Mouse (Mus musculus) granulocyte monocyte progenitor cell, adult 5-6 weeks (primary cell): Measurements from ENCODE around the gene Prps1l3. TPM values are rescaled to one million over a fixed set of nuclear protein-coding genes. Genes with fewer than 3 reads are reported as not detected.

ENCODE experiments used
- ATAC-seq: replicated peaks from 2 replicates; pipeline ENCODE4 v1.8.0; 2016; ENCODE audit warnings: mild to moderate bottlenecking, moderate TSS enrichment, inconsistent platforms; ENCODE audit not compliant: poor library complexity, severe bottlenecking
- total RNA-seq, 2 experiments: library from RNA; stranded (forward) in 1 of 2; stranded (reverse) in 1 of 2; fragments of 200-712, 200-1000 nt in 1 of 2; fragments of >200 nt in 1 of 2; fragmentation: Nextera tagmentation in 1 of 2; gene quantifications; 2 replicates each; pipeline ENCODE4 v1.2.3; 2014 to 2017

Prps1l3 gene
- total RNA-seq, 2 experiments from 2014 or later = 26.6 to 70.2 TPM

DNA sequence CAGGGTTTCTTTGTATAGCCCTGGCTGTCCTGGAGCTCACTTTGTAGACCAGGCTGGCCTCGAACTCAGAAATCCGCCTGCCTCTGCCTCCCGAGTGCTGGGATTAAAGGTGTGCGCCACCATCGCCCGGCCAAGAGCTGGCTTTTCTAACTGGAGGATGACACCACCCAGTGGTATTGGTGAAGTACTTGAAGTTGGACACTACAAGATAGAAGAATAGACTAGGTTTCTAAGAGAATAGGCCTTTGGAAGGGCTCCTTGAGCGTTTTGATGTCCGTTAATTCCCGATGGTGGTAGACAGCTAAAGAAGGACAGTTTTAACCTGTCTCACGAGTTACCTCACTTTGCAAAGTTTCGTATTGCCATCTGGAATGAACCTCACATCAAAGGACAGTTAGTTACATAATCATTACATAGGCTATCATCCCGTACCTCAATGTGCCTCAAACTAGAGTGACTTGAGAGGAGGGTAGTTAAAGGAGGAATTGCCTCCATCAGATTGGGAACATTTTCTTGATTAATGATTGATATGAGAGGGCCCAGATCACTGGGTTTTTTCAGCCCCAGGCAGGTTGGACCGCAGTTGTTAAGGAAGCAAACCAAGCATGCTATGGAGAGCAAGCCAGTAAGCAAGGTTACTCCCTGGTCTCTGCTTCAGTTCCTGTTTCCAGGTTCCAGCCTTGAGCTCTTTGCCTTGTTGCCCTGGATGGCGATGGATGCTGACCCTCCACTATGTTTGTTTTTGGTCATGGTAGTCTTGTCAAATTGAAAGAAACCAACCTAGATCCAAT lies 1.1 kb downstream of the Prps1l3 start:
- peak; percentile 38 for ATAC-seq

DNA sequence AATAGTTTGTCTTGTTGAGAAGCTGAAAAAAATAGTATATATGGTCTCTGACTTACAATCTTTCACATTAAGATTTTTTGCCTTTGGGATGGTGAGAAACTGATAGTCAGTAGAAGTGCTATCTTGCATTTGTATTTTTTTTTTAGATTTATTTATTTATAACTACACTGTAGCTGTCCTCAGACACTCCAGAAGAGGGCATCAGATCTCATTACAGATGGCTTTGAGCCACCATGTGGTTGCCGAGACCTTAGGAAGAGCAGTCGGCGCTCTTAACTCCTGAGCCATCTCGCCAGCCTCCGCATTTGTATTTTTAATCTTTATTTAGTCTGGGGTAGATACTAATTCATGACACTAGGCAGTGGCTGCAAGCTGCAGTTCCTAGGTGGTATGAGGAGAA lies 3.2 kb downstream of the Prps1l3 start:
- no peak for ATAC-seq

DNA sequence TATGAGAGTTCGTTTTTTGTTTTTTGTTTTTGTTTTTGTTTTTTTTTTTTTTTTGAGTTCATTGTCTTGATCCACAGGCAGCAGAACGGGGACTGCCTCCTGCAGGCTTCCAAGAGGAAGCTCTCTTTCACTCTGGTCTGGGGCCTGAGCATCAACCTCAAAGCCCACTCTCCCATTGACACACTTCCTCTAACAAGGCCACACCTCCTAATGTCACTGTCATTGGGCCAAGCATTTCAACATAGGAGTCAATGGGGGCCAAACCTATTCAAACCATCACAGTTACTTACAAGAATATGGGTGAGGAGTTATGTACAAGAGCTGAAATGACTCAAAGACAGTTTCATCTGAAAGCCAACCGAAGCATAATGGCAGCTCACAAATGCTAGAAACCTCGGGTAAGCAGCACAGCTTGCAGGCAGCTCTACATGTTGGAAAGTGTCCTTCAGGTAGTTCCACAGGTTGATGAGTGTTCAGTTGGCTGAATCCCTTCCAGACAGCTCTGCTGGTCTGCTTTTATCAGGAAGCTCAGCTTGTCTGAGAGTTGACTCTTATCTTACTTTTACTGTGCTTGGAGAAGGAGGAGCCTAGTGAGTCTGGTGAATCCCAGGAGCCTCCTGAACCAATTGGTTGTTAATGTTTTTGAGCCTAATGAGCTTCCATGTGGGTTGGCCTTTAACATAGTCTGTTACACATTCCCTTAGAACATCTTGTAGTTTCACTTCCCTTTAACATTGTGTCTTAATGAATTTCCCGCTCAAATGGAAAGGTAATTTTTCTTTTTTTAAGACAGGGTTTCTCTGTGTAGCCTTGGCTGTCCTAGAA lies 13.7 kb downstream of the Prps1l3 start:
- ATAC-seq = peak; percentile 98

DNA sequence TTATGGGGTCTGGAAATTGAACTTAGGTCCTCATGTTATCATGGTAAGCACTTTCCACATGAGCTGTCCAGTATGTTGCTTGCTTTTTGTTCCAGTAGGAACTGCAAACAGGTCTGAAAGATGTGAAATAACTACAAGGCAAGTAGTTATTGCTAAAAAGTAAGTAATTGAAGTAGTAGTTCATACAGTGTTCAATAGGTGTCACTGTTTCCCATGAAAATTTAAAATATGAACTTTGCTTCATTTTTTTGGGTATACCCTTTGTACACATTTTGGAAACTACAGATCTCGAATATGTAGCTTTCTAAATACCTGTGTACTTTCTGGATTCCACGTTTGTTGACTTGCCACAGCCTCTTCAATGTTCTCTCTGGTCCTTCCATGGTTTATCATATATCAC lies 28.4 kb downstream of the Prps1l3 start:
- no peak for ATAC-seq

DNA sequence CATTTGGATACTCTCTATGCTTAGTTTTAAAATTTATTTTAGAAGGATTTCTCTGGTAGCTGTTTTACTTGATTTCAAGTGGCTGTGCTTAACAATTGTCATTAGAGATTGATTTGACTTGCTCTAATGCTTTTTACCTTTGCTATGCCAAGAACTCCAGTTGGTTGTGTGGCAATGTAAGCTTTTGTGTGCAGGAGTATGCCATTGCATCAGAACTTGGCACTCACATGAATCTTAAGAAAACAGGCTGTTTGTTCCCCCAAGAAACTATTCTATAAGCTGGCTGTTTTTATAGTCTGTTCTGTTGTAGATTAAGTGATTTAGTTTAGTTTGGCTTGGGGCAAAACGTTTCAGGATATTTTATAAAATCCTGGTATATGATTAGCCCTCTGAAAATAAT lies 45.2 kb downstream of the Prps1l3 start:
- ATAC-seq = no peak

DNA sequence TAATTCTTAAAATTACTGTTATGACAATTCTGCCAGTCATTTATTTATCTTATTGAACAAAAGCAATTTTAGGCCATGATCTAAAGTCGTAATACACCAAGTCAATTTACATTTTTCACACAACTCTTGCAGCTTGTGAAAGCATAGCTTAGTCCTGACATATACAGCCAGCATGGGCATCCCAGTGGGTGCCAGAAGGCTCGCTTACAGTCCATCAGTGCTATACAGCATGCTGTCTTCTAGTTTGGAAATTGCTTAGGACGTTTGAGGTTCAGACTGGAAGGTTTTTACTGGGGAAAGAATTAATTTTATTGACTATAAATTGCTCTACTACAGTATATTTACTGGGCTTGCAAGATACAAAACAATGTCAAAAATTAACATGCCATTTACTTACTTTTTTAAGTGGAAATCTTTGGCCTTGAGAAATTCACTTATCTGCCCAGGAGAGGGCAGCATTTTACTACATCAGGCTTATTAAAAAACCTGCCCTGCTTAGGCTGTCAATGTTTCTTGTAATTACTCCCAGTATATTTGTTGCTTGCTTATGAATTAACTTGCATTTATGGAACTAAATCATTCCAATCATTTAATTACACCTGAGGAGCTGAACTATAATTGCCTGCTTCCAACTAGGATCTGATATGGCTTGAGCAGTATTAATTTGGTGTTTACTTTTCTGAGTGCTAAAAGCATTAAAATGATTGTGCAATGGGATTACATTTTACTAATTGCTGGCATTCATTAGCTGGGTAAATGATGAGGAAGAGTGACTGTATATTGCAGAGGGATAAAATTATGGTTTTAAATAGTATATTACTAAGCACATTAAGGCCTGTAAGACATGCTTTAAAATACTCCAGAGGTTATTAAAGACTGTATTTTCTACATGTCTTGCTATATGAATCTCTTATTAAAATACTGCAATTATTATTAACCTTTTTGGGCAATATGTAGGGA lies 51.2 kb downstream of the Prps1l3 start:
- ATAC-seq = peak; percentile 59; the same call in 1 of the 2 replicates

DNA sequence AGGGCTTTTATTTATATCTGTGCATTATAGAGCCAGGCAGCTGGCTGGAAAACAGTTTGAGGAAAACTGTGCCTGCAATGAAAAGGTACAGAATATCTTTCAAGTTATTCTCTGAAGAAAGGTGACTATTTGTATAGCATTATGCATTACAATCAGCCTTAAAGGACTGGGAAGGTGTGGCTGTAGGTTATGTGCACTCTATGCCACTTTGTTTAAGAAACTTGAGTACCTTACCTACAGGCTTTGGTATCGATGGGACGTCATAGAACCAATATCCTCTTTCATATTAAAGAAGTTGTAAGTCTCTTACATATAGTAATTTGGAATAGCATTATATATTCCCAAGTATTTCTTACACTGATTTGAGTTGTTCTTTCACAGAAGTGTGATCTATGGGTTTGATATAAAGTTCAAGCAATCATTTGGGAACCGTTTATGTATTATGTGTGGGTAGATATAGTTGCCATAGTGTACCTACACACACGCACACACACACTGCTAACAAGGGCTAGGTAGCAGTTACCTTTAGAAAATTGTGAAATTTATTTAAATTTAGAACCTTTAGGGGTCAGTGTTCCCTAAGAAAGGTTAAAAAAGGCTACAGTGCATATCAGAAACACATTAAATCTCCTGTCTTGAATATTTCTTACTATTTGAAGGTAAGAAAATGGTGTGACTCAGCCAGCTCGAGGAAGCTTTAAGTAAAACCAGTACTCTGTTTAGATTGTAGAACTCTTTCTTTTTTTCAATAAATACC lies 55.3 kb downstream of the Prps1l3 start:
- ATAC-seq = no peak

Other genes starting within 250 kb of the Prps1l3 start
- 0.19 TPM in 1 of 2 replicates, not detected in the other for gene Slc25a21, start 32.9 kb upstream of the Prps1l3 start, total RNA-seq (2014; fragmentation: Nextera tagmentation)
- 0.31 and 0.56 TPM in 2 replicates for gene Slc25a21, start 32.9 kb upstream of the Prps1l3 start, total RNA-seq (2017)
- gene Mipol1, start within 50 bp of the Prps1l3 start, total RNA-seq (2014; fragmentation: Nextera tagmentation) = 3.8 and 5.9 TPM in 2 replicates
- 5.0 and 8.1 TPM in 2 replicates for gene Mipol1, start within 50 bp of the Prps1l3 start, total RNA-seq (2017)